Mouse (Mus musculus) CH12F3 (cell line): ENCODE measurements at regions not wholly inside any gene's neighbourhood (a gene's known extent, or its start where the extent isn't known, plus 50 kb on each side); places are given as distances from the start of the nearest gene placed in this dataset.

Source experiments
- in situ Hi-C: fragments of 300-500 bp; cut with MboI; formaldehyde crosslinking; loops from 2 replicates; pipeline ENCODE4 v1.14.3; 2020; ENCODE audit warnings: low sequenced_read_pairs

DNA sequence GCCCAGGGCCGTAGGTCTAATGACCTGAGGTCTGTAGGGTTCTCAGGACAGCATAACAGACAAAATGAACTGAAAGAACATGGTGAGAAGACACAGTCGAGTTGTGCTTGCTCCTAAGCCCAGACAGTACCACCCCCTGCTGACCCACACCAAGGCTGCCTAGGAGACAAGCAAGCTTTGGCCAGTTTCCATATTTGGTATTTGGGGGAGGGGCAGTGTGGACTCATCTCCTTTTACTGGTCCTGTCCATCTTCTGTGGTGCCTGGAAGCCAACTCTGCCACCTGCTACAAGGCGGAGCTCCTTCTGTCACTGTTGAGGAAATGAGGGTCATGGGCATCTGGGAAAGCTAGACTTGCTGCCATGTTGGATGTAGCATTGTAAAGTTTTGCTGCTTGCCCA is 68.9 kb downstream of the Tex29 start:
- in situ Hi-C loops = no loop called here

DNA sequence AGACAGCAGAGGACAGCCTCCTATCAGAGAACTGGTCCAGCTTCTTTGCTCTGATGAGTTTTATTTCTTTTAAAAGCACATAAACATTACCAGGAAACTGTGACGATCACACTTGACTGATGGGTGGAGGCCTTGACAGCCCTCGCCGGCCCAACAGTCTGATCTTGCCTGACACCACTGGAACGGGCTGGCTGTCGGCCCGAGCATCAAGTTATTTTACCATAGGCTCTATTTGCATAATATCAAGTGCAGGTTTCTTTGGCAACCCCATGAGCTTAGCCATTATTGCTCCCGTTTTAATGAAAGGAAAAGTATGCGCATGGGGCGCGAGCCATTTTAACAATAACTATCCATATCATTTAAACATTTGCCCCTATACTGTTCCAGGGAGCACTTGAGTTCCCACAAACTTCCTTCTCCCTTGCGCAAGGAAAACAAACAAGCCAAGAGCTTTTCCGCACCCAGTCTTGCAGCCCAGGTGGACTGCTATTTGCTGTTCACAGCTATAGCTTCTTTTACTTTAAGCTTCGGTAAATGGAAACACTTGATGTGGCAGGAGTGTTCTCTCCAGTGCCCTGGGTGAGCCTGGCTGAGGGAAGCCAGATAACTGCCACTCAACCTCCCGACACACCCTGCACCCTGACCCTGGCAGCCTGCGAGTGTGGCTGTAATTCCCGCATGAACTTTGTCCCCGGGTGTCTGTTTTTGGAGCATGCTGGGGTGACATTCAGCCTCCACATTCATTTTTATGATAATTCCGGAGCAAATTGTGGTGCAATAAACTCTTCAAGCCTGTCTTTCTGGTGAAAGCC is 71.6 kb downstream of the Tex29 start:
- in situ Hi-C loops = no loop called here

DNA sequence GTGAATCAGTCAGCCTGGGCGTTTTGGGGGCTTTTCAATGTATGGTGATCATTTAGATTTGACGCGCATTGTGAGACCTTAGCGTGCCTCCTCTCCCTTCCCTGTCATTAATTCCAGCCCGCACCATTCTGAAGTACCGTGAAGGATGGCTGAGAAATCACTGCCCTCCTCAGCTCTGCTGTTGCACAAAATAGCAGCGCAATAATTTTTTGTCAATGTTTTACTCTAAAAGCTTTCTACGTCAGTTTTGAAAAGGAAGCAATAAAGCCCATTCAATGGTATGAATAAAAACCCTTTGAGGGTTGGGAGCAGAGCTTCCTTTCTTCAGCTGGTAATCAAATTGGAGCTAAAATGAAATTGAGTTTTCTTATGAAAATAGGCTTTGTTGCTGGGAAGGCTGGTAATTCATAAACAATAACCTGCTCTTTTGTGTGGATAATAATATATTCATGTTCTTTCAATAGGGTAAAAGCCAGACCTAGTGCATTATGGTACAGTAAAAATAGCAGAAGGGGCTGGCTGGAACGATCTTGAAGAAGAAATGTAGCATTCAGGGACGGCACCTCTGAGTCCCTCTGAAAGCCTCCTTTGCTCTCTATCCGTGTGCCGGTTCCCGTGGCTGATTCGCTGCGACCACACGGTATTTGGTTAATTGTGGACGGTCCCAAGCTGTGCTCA is 72.3 kb downstream of the Tex29 start:
- in situ Hi-C loops = no loop called here

- in situ Hi-C loops = no loop called here
Observed at GRCm38 (mm10) chr8:11913129-11913900, 73.0 kb downstream of the Tex29 start.

- in situ Hi-C loops = no loop called here
Observed at GRCm38 (mm10) chr8:11914131-11914530, 73.9 kb downstream of the Tex29 start.

- in situ Hi-C loops = no loop called here
Observed at GRCm38 (mm10) chr8:11914681-11915474, 74.6 kb downstream of the Tex29 start.

DNA sequence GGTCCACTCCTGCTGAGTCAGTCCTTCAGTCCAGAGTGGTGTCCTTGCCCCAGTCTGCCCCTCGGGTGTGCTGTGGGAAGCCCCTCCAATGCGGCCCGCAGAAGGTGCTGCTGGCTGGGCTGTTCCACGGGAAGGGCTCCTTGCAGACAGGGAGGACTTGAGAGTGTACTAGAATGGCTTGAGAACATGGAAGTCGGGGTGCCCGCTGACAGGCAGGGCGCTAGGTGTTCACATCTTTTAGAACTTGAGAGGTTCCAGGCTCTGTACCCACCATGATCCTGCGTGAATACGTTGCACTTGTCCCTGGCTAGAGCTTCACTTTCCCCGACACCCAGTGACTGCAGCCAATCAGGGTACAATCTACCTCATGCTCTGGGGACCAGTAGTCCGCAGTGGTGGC is 75.4 kb downstream of the Tex29 start:
- in situ Hi-C loops = no loop called here

GRCm38 (mm10) chr8:11919876-11920275 is 79.6 kb downstream of the Tex29 start:
- in situ Hi-C loops = no loop called here

- in situ Hi-C loops = no loop called here
Observed at GRCm38 (mm10) chr8:11923115-11923514, 82.8 kb downstream of the Tex29 start.

DNA sequence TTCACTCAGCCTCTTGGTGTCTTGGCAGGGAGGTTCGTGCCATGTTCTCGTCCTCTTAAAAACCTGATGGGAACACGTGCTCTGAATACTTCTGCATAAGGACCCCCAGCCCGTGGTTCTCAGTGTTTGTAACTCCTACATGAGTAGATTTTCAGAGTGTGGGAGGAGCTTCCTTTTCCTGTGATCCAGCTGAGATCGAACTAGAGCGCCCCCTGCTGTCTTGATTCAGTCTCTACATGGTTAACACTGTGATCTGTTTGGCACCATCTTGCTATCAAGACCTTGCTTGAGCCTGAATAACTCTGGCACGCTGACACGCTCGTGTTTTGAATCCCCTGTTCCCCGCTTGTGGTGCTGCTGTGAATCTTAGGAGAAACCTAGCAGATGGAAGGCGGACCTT is 83.9 kb downstream of the Tex29 start:
- in situ Hi-C loops = no loop called here

DNA sequence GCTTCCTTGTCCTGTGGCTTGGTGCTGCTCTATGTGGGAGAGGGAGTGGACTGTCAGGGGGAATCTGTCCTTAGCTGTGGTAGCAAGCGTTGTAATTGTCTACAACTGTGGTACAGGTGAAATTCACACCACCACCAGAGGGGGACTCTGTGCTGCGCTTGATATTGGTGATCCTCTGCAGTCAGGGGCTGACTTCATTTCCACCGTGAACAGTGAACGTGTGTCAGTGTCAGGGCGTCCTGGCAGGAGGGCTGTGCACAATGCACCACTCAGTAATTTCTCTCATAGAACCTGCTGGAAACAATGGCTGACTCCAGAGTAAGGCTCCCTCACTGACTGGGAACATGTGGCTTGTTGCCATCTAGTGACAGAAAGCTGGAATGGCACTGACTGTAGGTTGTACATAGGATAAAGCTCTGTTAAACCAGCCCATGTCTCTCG is 102.6 kb downstream of the Tex29 start:
- in situ Hi-C loops = no loop called here

GRCm38 (mm10) chr8:11947766-11948165 is 107.5 kb downstream of the Tex29 start:
- in situ Hi-C loops = no loop called here

GRCm38 (mm10) chr8:11956268-11956667 is 116.0 kb downstream of the Tex29 start:
- in situ Hi-C loops = loop anchor here (25.0 kb wide), 1 partner anchor 606 kb away; the partner anchor contains the start of gene Spaca7

- in situ Hi-C loops = loop anchor here (25.0 kb wide), 1 partner anchor 605 kb away; the partner anchor contains the start of gene Spaca7
Observed at GRCm38 (mm10) chr8:11957046-11957783, 116.9 kb downstream of the Tex29 start.

GRCm38 (mm10) chr8:11958176-11958575 is 117.9 kb downstream of the Tex29 start:
- in situ Hi-C loops = loop anchor here (25.0 kb wide), 1 partner anchor 604 kb away; the partner anchor contains the start of gene Spaca7

DNA sequence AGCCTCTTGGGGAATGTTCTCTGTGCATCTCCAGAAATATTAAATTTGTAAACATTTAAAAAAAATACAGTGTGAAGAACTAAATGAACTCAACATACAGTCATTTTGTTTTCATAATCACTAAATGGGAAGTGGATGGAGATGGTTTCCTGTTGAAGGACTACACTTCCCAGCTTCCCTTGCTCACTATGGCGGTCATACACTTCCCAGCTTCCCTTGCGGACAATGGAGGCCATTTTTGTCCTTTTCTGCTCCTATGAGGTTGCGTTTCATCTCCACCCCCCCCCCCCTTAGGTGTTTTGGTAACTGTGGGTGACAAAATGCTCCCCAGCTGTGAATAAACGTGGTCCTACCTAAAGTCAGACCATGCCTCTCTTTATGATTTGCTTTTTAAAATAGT is 119.2 kb downstream of the Tex29 start:
- in situ Hi-C loops = loop anchor here (25.0 kb wide), 1 partner anchor 603 kb away; the partner anchor contains the start of gene Spaca7

DNA sequence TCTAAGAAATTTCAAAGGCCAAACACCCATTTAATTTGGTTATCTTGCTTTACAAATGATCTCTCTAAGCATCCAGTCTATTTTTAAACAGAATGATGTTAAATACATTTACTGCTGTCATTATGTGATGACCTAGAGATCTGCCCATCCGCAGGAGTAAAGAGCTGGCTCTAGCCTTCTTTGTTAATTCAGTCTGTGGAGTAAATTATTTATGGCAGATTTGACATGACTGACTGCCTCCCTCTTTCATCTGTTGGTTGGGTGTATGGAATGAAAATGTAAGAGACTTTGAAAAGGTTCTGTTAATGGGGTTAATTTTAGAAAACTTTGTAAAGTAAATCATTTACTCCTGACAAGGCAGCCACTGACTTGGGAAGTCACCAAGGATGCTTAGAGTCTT is 123.3 kb downstream of the Tex29 start:
- in situ Hi-C loops = loop anchor here (25.0 kb wide), 1 partner anchor 599 kb away; the partner anchor contains the start of gene Spaca7

- in situ Hi-C loops = loop anchor here (25.0 kb wide), 1 partner anchor 595 kb away; the partner anchor contains the start of gene Spaca7
Observed at GRCm38 (mm10) chr8:11967670-11968069, 127.4 kb downstream of the Tex29 start.

DNA sequence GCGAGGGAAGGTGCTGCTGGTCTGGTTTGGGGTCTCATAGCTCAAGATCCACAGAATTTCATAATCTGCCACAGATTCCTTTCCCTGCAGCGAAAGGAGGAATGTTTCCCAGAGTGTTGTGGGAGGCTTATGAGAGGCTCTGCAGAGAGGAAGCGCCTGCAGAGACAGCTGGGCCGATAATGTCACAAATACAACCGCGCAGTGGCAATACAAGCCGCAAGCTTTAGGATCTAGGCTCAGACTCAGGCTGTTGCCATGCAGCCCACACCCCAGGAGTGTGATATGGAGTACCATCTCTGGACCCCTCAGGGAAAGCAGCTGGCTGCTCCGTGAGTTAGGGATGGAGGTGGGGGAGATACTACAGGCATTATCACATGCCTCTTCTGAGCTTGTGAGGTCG is 130.2 kb downstream of the Tex29 start:
- in situ Hi-C loops = loop anchor here (25.0 kb wide), 1 partner anchor 592 kb away; the partner anchor contains the start of gene Spaca7
